Mouse (Mus musculus): Measurements from ENCODE around the gene Slc39a8. TPM values are rescaled to one million over a fixed set of nuclear protein-coding genes. Genes with fewer than 3 reads are reported as not detected.

The Slc39a8 gene
- total and polyA plus RNA-seq, 3 experiments = 19.8 to 21.5 TPM; not detected in 1

GRCm38 (mm10) chr3:135798241-135798640 lies 26.8 kb upstream of the Slc39a8 start:
- Histone ChIP-seq H3K36me3 (ENCODE audit: control insufficient read depth in 1 of 2, insufficient read depth in 2 of 2, low read length in 2 of 2) (no peaks in the 10 kb centered on the region), H3K27ac (ENCODE audit: control insufficient read depth, low read depth, low read length) (no peak overlapping the region), H3K4me3 (ENCODE audit: control insufficient read depth in 1 of 2, insufficient read depth in 1 of 2, low read depth in 2 of 2, low read length in 2 of 2) (no peak overlapping the region), H3K9me3 (replicated peaks; ENCODE audit: insufficient read depth, low read length) (no peaks in the 10 kb centered on the region), H3K9ac (ENCODE audit: control insufficient read depth, low read depth, low read length, poor library complexity, severe bottlenecking) (no peak overlapping the region), H3K79me2 (ENCODE audit: control insufficient read depth, insufficient read depth, low read length, poor library complexity) (no peaks in the 10 kb centered on the region), H3K27me3 (ENCODE audit: control insufficient read depth in 1 of 2, insufficient read depth in 2 of 2, low read length in 2 of 2) (no peaks in the 10 kb centered on the region), H3K4me1 (ENCODE audit: control insufficient read depth in 1 of 2, insufficient read depth in 2 of 2, low read length in 2 of 2) (no peaks in the 10 kb centered on the region; a peak in 1 of 4 replicates)
- TF ChIP-seq JUND (IDR thresholded peaks at IDR 0.05; ENCODE audit: low read depth, low read length) (no peak), TBP (IDR thresholded peaks at IDR 0.05; ENCODE audit: low read depth, low read length) (no peak), ZMIZ1 (IDR thresholded peaks at IDR 0.05; ENCODE audit: low read depth, low read length) (no peak), USF2 (IDR thresholded peaks at IDR 0.05; ENCODE audit: borderline replicate concordance in 1 of 2, insufficient read depth in 1 of 2, low read depth in 1 of 2, low read length in 2 of 2) (no peak), MEF2A (IDR thresholded peaks at IDR 0.05; ENCODE audit: extremely low read depth, insufficient replicate concordance, low read depth, low read length, poor library complexity, severe bottlenecking) (no peak), CTCF (IDR thresholded peaks at IDR 0.05 in 2 of 3, conservative IDR thresholded peaks at IDR 0.05 in 1 of 3; ENCODE audit: control insufficient read depth in 1 of 3, insufficient read depth in 1 of 3, low read depth in 2 of 3, low read length in 3 of 3, poor library complexity in 1 of 3, severe bottlenecking in 1 of 3) (no peak), MAZ (IDR thresholded peaks at IDR 0.05; ENCODE audit: low read depth, low read length) (no peak), ZC3H11A (IDR thresholded peaks at IDR 0.05; ENCODE audit: low read depth, low read length) (no peak), NELFE (IDR thresholded peaks at IDR 0.05; ENCODE audit: low read depth, low read length) (no peak), GABPA (IDR thresholded peaks at IDR 0.05; ENCODE audit: low read depth, low read length) (no peak), ELF1 (IDR thresholded peaks at IDR 0.05; ENCODE audit: low read depth, low read length) (no peak), TAL1 (IDR thresholded peaks at IDR 0.05; ENCODE audit: low read length) (no peak), KAT2A (conservative IDR thresholded peaks at IDR 0.05; ENCODE audit: low read depth, low read length) (no peak), ETS1 (IDR thresholded peaks at IDR 0.05; ENCODE audit: low read depth, low read length) (no peak), RAD21 (IDR thresholded peaks at IDR 0.05; ENCODE audit: low read depth, low read length) (no peak), POLR2AphosphoS2 (IDR thresholded peaks at IDR 0.05; ENCODE audit: low read length) (no peak), NRF1 (IDR thresholded peaks at IDR 0.05; ENCODE audit: insufficient read depth, low read depth, low read length, poor library complexity, severe bottlenecking) (no peak)
- no peak for DNase-seq (ENCODE audit: low read depth, low spot score)

- no peak for TF ChIP-seq POLR2AphosphoS5 (IDR thresholded peaks at IDR 0.05; ENCODE audit: borderline replicate concordance, low read depth, low read length)
- no peak for TF ChIP-seq MAX (IDR thresholded peaks at IDR 0.05; ENCODE audit: low read length)
- no peak for TF ChIP-seq SMC3 (IDR thresholded peaks at IDR 0.05; ENCODE audit: low read depth, low read length)
- no peak for TF ChIP-seq TBP (IDR thresholded peaks at IDR 0.05; ENCODE audit: low read depth, low read length)
- TF ChIP-seq E2F4 (IDR thresholded peaks at IDR 0.05; ENCODE audit: borderline replicate concordance, low read depth, low read length) = no peak
- no peak for TF ChIP-seq POLR2AphosphoS2 (IDR thresholded peaks at IDR 0.05; ENCODE audit: low read length)
- no peak for TF ChIP-seq HCFC1 (IDR thresholded peaks at IDR 0.05; ENCODE audit: low read depth, low read length)
- no peak for TF ChIP-seq MYC (IDR thresholded peaks at IDR 0.05; ENCODE audit: low read depth, low read length)
- no peak for TF ChIP-seq ZKSCAN1 (IDR thresholded peaks at IDR 0.05; ENCODE audit: low read depth, low read length)
- no peak for TF ChIP-seq RAD21 (IDR thresholded peaks at IDR 0.05; ENCODE audit: low read depth, low read length)
- TF ChIP-seq BHLHE40 (IDR thresholded peaks at IDR 0.05; ENCODE audit: borderline replicate concordance, low read depth, low read length) = no peak
- TF ChIP-seq ELF1 (IDR thresholded peaks at IDR 0.05; ENCODE audit: low read depth, low read length) = no peak
- TF ChIP-seq POLR2A (IDR thresholded peaks at IDR 0.05; ENCODE audit: control insufficient read depth in 1 of 2, insufficient read depth in 1 of 2, low read depth in 1 of 2, low read length in 2 of 2, poor library complexity in 1 of 2) = no peak
- no peak for TF ChIP-seq KAT2A (conservative IDR thresholded peaks at IDR 0.05; ENCODE audit: low read depth, low read length)
- no peaks in the 10 kb centered on the region for H3K9me3 ChIP-seq (replicated peaks; ENCODE audit: insufficient read depth, low read length)
- no peak overlapping the region for H3K9ac ChIP-seq (ENCODE audit: control insufficient read depth, low read depth, low read length, poor library complexity, severe bottlenecking)
Measured at GRCm38 (mm10) chr3:135798665-135799064, 26.4 kb upstream of the Slc39a8 start.

More at GRCm38 (mm10) chr3:135798665-135799064, 26.4 kb upstream of the Slc39a8 start:
- Histone ChIP-seq H3K36me3 (ENCODE audit: control insufficient read depth in 1 of 2, insufficient read depth in 2 of 2, low read length in 2 of 2) (no peaks in the 10 kb centered on the region), H3K27me3 (ENCODE audit: control insufficient read depth in 1 of 2, insufficient read depth in 2 of 2, low read length in 2 of 2) (no peaks in the 10 kb centered on the region), H3K4me1 (ENCODE audit: control insufficient read depth in 1 of 2, insufficient read depth in 2 of 2, low read length in 2 of 2) (no peaks in the 10 kb centered on the region; a peak in 1 of 4 replicates), H3K4me3 (ENCODE audit: control insufficient read depth in 1 of 2, insufficient read depth in 1 of 2, low read depth in 2 of 2, low read length in 2 of 2) (no peak overlapping the region), H3K79me2 (ENCODE audit: control insufficient read depth, insufficient read depth, low read length, poor library complexity) (no peaks in the 10 kb centered on the region), H3K27ac (ENCODE audit: control insufficient read depth, low read depth, low read length) (no peak overlapping the region)
- no peak for DNase-seq (ENCODE audit: low read depth, low spot score)
